Mouse (Mus musculus) heart, adult 2 months (tissue): ENCODE data around the gene Kdm3a.

Experiments used
- CTCF ChIP-seq: fragments of 200-600 bp; IDR thresholded peaks from 2 replicates; pipeline ENCODE4 v1.8.1; 2022; ENCODE audit warnings: antibody characterized with exemption, mild to moderate bottlenecking, moderate library complexity
- EP300 ChIP-seq: fragments of 200-500 bp; IDR thresholded peaks from 2 replicates; pipeline ENCODE4 v1.6.1; 2011; ENCODE audit warnings: low read depth, low read length, control low read depth; ENCODE audit not compliant: insufficient read depth

GRCm38 (mm10) chr6:71625984-71626383, 6.8 kb downstream of the Kdm3a start:
- TF ChIP-seq CTCF, result no peak
- TF ChIP-seq EP300, result no peak
